Mouse (Mus musculus) stomach, embryonic 14.5 days (tissue): Measurements from ENCODE around the gene Scd2. TPM values are rescaled to one million over a fixed set of nuclear protein-coding genes. Genes with fewer than 3 reads are reported as not detected.
"Not testable (repeated sequence)": the region's sequence is repeated elsewhere in the genome, so short reads cannot be mapped to it uniquely, and the experiment has no call there.

ENCODE experiments used
- ATAC-seq: fragments of 200-750 bp; cut with Nextera tagmentation; 2 replicates; pipeline ENCODE4 v1.8.0; 2017; ENCODE audit warnings: low read depth, moderate TSS enrichment; ENCODE audit not compliant: insufficient number of reproducible peaks, insufficient read depth, low FRiP score
- H3K27ac ChIP-seq: fragments of 300-500 bp; sonication (generic); 2 replicates; pipeline ENCODE4 v1.5.1; 2014; ENCODE audit warnings: mild to moderate bottlenecking, low read length, moderate library complexity, mixed read lengths
- H3K27me3 ChIP-seq: fragments of 300-500 bp; sonication (generic); 2 replicates; pipeline ENCODE4 v1.6.1; 2014; ENCODE audit warnings: low read length, control low read depth, mixed read lengths; ENCODE audit not compliant: control insufficient read depth, insufficient read depth
- H3K36me3 ChIP-seq: fragments of 300-500 bp; sonication (generic); 2 replicates; pipeline ENCODE4 v1.6.1; 2014; ENCODE audit warnings: mild to moderate bottlenecking, control low read depth, low read length, moderate library complexity, mixed read lengths; ENCODE audit not compliant: control insufficient read depth, insufficient read depth
- H3K4me1 ChIP-seq: fragments of 300-500 bp; sonication (generic); 2 replicates; pipeline ENCODE4 v1.6.1; 2014; ENCODE audit warnings: low read length, control low read depth, mixed read lengths; ENCODE audit not compliant: control insufficient read depth, insufficient read depth
- H3K4me2 ChIP-seq: fragments of 300-500 bp; sonication (generic); replicated peaks from 2 replicates; pipeline ENCODE4 v1.6.1; 2014; ENCODE audit warnings: low read depth, low read length, control low read depth
- H3K4me3 ChIP-seq: fragments of 300-500 bp; sonication (generic); 2 replicates; pipeline ENCODE4 v1.5.1; 2014; ENCODE audit warnings: low read depth, low read length, control low read depth
- H3K9ac ChIP-seq: fragments of 300-500 bp; sonication (generic); replicated peaks from 2 replicates; pipeline ENCODE4 v1.6.1; 2014; ENCODE audit warnings: low read depth, mild to moderate bottlenecking, control low read depth, low read length, moderate library complexity, mixed read lengths
- H3K9me3 ChIP-seq: fragments of 300-500 bp; sonication (generic); 2 replicates; pipeline ENCODE4 v1.6.1; 2016; ENCODE audit warnings: low read depth, low read length, control low read depth; ENCODE audit not compliant: control insufficient read depth
- WGBS: fragments of 180-500 bp; shearing (Covaris S2); extraction: QIAGEN DNeasy Blood & Tissue Kit; methylation state at CpG from one replicate; pipeline ENCODE4 v1.1.7; 2014; 5-methylcytosine and 5-hydroxymethylcytosine counted together
- polyA plus RNA-seq: library from polyadenylated mRNA; unstranded; fragments of >200 nt; fragmentation: Nextera tagmentation; extraction: Ambion mirVana; gene quantifications from 2 replicates; pipeline ENCODE4 v1.2.1, GENCODE M21; 2014

Gene Scd2
- polyA plus RNA-seq, 1 experiment from 2014 or later = 237 TPM

DNA sequence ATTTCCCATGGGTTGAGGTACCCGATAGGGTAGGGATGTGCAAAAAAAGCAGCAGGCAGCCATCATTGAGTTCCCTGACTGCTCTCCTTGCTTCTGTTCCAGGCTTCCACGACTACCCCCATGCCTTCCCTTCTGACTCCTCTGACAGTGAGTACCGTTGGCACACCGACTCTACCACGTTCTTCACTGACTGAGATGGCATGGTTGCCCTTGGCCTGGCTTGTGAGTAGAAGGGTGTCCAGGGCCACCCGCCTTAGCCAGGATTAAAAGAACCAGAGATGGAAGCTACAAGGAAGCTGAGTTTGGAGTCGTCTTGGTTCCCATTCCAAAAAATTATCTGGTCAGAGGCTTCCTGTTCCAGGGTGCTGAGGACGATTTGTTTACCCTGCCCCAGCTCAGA lies 15.5 kb upstream of the Scd2 start:
- Histone ChIP-seq H3K9me3 (no peaks in the 10 kb centered on the region), H3K4me1 (peaks cover 21% of the 10 kb centered on the region; the same call in 1 of the 2 replicates), H3K9ac (no peak overlapping the region), H3K27me3 (no peaks in the 10 kb centered on the region), H3K36me3 (no peaks in the 10 kb centered on the region), H3K4me2 (no peak overlapping the region), H3K27ac (no peak overlapping the region), H3K4me3 (no peak overlapping the region)
- WGBS = 79% methylated on average over 8 of the region's 8 CpGs
- no peak for ATAC-seq

DNA sequence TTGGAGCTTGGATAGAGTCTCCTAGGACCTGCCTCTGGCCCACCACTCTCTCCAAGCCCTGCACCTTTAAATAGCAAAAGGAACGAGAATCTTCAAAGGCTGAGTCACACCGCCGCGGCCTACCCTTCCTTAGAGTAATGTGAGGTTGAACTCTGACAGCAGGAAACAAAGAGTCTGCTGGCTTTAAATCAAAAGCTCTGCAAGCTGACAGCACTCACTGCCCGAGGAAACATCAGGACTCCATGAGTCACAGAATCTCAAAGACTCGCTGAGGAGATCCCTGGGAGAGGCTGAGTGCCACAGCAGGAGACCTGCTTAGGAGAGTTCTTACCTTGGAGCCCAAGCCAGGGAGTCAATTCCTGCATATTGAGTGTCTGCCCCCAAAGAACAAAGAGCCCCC lies 12.7 kb upstream of the Scd2 start:
- Histone ChIP-seq H3K4me1 (peaks cover 33% of the 10 kb centered on the region; the same call in 1 of the 2 replicates), H3K9me3 (no peaks in the 10 kb centered on the region), H3K27ac (peak overlapping the region; percentile 34), H3K36me3 (no peaks in the 10 kb centered on the region), H3K4me2 (no peak overlapping the region), H3K4me3 (no peak overlapping the region), H3K27me3 (no peaks in the 10 kb centered on the region), H3K9ac (no peak overlapping the region)
- no peak for ATAC-seq
- 7% methylated on average over 6 of the region's 6 CpGs for WGBS

GRCm38 (mm10) chr19:44281825-44282447 lies 11.5 kb upstream of the Scd2 start:
- WGBS = 35% methylated on average over 1 of the region's 1 CpGs
- H3K36me3 ChIP-seq, H3K4me2 ChIP-seq, H3K4me3 ChIP-seq, H3K9me3 ChIP-seq, H3K27me3 ChIP-seq, H3K9ac ChIP-seq, ATAC-seq: not testable (repeated sequence)
- H3K4me1 ChIP-seq = peaks cover 36% of the 10 kb centered on the region; the same call in 1 of the 2 replicates
- peak overlapping the region; percentile 72; the same call in 1 of the 2 replicates for H3K27ac ChIP-seq

DNA sequence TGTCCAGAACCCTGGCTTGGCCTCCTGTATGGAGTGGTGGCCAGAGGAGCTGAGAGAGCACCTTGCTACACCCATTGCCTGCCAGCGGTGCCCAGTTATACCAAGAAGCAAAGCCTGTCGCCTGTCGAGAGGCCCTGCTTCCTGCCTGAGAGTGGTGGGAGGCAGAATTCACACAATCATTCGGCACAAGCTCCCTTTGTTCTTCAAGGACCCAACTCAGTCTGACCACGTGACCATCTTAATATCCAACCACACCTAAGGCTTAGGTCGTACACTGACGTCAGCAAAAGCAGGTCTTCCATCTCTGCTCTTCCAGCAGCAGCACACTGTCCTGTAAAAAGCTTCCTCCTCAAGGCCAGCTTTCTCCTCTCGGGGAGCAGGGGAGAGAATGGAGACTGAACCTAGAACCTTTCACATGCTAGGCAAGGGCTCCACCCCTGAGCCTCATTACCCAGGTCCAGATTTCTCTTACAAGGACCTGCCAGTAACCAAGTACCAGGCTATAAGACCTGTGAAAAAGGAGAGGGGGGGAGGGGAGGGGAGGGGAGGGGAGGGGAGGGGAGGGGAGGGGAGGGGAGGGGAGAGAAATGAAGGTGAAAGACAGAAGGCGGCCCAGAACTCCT lies 10.8 kb upstream of the Scd2 start:
- Histone ChIP-seq H3K4me3 (no peak overlapping the region), H3K4me1 (peaks cover 39% of the 10 kb centered on the region; the same call in 1 of the 2 replicates), H3K4me2 (no peak overlapping the region), H3K9me3 (no peaks in the 10 kb centered on the region), H3K9ac (no peak overlapping the region), H3K36me3 (no peaks in the 10 kb centered on the region), H3K27me3 (no peaks in the 10 kb centered on the region), H3K27ac (peak overlapping the region; percentile 99; the same call in 1 of the 2 replicates)
- ATAC-seq = no peak
- WGBS = 31% methylated on average over 9 of the region's 9 CpGs

DNA sequence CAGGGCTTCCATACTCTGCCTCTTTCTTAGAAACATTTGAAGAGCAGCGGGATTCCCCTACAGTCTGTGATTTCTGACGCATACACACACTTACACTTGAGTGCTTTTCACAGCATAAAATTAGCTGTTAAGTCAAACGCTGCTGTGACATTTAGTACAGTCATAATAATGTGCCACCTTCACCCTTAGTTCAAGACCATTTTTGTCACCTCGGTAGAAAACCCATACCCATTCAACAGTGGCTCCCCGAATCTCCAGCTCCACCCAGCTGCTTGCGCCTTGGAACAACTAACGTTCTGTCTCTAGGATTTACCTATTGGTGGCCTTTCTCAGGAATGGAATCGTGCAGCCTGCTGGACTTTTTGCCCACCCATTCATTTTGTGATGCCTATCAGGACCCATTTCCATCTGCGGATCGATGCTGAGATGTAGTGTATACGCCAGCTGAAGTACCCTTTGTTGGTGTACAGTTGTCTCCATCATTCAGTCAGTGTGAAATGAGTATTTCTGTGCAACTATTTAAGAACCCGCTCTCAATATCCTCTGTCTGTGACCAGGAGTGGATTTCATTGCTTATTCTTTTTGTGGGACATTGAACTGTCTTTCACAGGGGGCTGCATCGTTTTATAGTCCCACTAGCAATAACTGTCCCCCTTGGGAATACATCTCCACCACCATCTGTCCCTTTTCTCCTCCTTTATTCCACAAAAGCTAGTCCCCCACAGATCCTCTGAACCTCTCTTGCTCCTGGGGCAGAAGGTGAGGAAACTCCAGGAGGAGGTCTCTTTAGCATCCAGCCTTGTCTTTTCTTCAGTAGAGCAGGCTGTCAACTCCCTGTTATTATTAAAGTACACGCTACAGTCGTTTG lies 10.1 kb upstream of the Scd2 start:
- Histone ChIP-seq H3K4me3 (peak overlapping the region; percentile 36), H3K9me3 (no peaks in the 10 kb centered on the region), H3K9ac (0 out of 2 replicates have a peak overlapping the region, but pooled peaks have one; percentile 25), H3K27ac (peak overlapping the region; percentile 99), H3K36me3 (no peaks in the 10 kb centered on the region), H3K4me1 (peaks cover 39% of the 10 kb centered on the region; the same call in 1 of the 2 replicates), H3K4me2 (peak overlapping the region; percentile 83), H3K27me3 (no peaks in the 10 kb centered on the region)
- no peak for ATAC-seq
- WGBS = 26% methylated on average over 15 of the region's 15 CpGs

DNA sequence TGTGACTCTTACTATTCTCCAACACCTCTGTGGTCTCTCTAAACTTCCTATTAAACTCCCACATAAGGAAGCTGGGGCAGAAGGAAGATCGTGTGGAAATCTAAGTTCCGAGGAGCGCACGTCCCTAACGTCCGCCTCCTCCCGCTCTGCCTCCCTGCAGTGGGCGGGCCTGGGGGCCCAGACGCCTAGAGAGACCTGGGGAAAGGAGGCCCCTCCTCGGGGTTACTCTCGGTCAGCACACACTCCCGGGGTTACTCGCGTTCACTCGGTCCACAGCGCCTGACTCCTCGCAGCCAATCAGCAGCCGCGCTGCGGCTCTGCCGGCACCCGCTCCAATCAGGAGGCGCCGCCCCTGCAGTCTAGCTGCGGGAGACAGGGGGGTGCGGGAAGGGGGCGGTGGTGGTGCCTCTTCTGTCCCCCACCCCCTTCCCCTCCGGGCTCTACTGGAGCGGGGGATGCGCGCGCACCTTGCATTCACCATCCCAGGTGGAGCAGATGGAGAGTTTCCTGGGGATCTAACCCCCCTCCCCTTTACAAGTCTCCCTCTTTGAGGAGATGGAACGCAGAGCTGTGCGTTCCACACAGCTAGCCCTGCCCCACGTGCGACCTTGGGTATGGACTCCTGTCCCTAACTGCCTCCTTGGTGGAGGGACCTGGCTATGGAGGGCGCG lies 9.3 kb upstream of the Scd2 start:
- under 1% methylated on average over 38 of the region's 38 CpGs for WGBS
- no peaks in the 10 kb centered on the region for H3K27me3 ChIP-seq
- H3K27ac ChIP-seq = peak overlapping the region; percentile 99
- peak overlapping the region; percentile 83 for H3K4me2 ChIP-seq
- H3K9me3 ChIP-seq = no peaks in the 10 kb centered on the region
- H3K4me3 ChIP-seq = peak overlapping the region; percentile 36
- peaks cover 39% of the 10 kb centered on the region; the same call in 1 of the 2 replicates for H3K4me1 ChIP-seq
- H3K9ac ChIP-seq = peak overlapping the region; percentile 34
- ATAC-seq = peak; percentile 100
- no peaks in the 10 kb centered on the region for H3K36me3 ChIP-seq

DNA sequence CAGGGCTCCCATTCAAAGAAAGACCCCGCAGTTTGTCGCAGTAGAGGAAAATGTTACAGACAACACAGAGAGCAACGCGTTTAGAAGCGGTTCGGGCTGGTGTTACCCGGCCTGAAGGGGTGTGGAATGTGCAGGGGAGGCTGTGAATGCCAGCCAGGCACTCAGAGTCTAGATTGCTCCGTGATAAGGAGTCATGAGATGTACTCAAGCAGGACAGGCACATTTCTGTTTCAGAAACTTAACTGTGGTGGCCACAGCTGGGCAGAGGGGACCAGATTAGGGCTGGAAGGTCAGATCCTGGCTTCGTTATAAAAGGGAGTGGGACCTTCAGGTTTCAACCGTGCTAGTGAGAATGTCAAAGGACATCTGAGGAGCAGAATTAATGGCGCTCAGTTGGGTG lies 8.8 kb upstream of the Scd2 start:
- Histone ChIP-seq H3K4me1 (peaks cover 39% of the 10 kb centered on the region; the same call in 1 of the 2 replicates), H3K4me3 (peak overlapping the region; percentile 36), H3K9ac (peak overlapping the region; percentile 34), H3K36me3 (no peaks in the 10 kb centered on the region), H3K27me3 (no peaks in the 10 kb centered on the region), H3K4me2 (peak overlapping the region; percentile 83), H3K27ac (peak overlapping the region; percentile 95), H3K9me3 (no peaks in the 10 kb centered on the region)
- ATAC-seq = peak; percentile 7; the same call in 1 of the 2 replicates
- 4% methylated on average over 11 of the region's 11 CpGs for WGBS

DNA sequence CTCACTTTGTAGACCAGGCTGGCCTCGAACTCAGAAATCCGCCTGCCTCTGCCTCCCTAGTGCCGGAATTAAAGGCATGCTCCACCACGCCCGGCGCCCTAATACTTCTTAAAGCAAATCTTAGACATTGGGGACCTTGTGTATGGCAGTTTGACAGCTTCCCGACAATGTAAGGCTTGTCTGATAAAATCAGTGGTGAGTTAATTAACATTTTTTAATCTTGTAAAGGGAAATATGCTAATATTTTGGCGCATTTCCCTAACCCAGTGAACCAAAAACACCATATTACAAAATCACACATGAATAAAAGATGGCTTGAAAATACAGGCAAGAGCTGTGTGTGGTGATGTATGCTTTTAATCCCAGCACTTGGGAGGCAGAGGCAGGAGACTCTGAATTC lies 7.9 kb upstream of the Scd2 start:
- Histone ChIP-seq H3K9me3 (no peaks in the 10 kb centered on the region), H3K27me3 (no peaks in the 10 kb centered on the region), H3K4me1 (peaks cover 34% of the 10 kb centered on the region; the same call in 1 of the 2 replicates), H3K36me3 (no peaks in the 10 kb centered on the region), H3K27ac (no peak overlapping the region), H3K9ac (no peak overlapping the region), H3K4me3 (no peak overlapping the region), H3K4me2 (no peak overlapping the region)
- ATAC-seq = no peak
- WGBS = 95% methylated on average over 8 of the region's 8 CpGs
